Mouse (Mus musculus): ENCODE results near the gene Mybbp1a. TPM values are rescaled to one million over a fixed set of nuclear protein-coding genes. Genes with fewer than 3 reads are reported as not detected.
"Not testable (repeated sequence)": the region's sequence is repeated elsewhere in the genome, so short reads cannot be mapped to it uniquely, and the experiment has no call there.

The Mybbp1a gene
- polyA plus RNA-seq, 1 experiment, result 4.1 TPM

DNA sequence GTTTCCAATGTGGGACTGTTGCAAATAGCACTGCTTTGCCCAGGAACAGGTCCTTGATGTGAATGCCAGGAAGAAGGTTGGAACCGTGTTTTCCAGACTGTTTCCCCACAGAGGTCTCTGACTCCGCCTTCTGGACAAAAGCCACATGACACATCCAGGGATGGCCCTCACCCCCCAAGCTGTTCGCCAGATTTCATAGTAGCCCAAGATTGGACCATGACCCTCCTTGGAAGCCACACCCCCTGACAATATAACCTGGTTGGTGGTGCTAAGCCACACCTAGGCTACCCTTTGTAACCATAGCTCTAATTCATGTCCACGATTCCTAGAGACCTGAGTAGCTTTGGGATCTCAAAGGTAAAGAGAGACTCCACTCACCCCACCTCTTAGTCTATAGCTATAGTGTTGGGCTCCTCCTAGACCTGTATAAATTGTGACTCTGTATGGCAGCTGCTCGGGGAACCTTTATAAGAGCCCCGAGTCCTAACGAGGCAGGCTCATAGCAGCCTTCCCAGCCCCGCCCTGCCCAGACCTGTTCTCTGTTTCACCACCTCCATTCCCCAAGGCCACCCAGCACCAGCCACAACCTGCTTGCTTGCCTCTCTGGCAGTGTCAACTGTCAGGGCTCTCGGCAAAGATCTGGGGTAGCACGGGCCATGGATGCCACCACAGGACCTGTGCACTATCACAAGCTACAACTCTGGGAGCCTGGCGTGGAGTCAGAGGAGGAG lies 6.0 kb upstream of the Mybbp1a start, which contains the start of gene Ggt6:
Gene Ggt6 (plus strand): TSS at position 564 of the 731 bp plus-strand sequence.
- no peak within 1 kb of the TSS for H3K4me3 ChIP-seq (replicated peaks)
- TF ChIP-seq GATA1 (IDR thresholded peaks at IDR 0.05; ENCODE audit: low read length), result no peak
- TF ChIP-seq TAL1 (IDR thresholded peaks at IDR 0.05; ENCODE audit: low read length), result no peak
- H3K4me1 ChIP-seq (ENCODE audit: control insufficient read depth), result no peaks in the 10 kb centered on the region
- no peaks in the 10 kb centered on the region for H3K9me3 ChIP-seq (ENCODE audit: control insufficient read depth, low read length)
- no peaks in the 10 kb centered on the region for H3K27me3 ChIP-seq (ENCODE audit: control insufficient read depth)
- no peaks in the 10 kb centered on the region for H3K36me3 ChIP-seq (ENCODE audit: control insufficient read depth)

DNA sequence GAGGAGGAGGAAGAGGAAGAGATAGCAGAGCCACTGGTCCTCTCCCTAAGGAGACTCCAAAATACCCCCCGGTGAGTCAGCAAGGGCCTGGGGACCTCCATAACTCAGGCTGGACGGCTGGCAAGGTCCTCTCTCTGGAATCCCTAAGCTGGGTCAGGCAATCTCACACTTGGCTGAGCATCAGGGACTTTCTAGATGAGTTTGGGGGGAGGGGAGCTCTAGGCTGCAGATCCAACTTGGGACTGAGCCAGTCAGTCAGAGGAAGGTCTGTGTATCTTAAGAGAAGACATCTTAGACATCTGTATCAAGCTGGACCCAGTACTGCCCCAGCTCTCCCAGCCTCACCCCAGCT lies 5.5 kb upstream of the Mybbp1a start:
- H3K4me3 ChIP-seq (replicated peaks), result no peak overlapping the region
- no peaks in the 10 kb centered on the region for H3K27me3 ChIP-seq (ENCODE audit: control insufficient read depth)
- no peaks in the 10 kb centered on the region for H3K36me3 ChIP-seq (ENCODE audit: control insufficient read depth)
- no peaks in the 10 kb centered on the region for H3K9me3 ChIP-seq (ENCODE audit: control insufficient read depth, low read length)
- H3K4me1 ChIP-seq (ENCODE audit: control insufficient read depth), result peaks cover under 1% of the 10 kb centered on the region
- TF ChIP-seq GATA1 (IDR thresholded peaks at IDR 0.05; ENCODE audit: low read length), result no peak
- no peak for TF ChIP-seq TAL1 (IDR thresholded peaks at IDR 0.05; ENCODE audit: low read length)

DNA sequence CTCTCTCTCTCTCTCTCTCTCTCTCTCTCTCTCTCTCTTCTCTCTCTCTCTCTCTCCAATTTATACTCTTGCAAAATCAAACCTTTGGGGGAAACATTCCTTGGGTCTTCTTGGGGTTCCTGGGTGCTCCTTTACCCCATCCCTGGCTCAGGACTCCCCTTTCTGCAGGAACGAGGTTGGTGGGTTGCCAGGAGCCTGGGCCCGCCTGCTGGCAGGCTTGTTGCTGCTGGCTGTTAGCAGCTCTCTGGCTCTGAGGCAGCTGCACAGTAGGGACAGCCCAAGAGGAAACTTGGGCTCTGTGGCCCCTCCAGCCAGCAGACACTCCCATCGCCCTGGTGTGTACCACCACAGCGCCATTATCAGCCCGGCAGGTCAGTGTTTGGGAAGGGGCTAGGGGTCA lies 4.9 kb upstream of the Mybbp1a start:
- Histone ChIP-seq H3K36me3 (ENCODE audit: control insufficient read depth) (no peaks in the 10 kb centered on the region), H3K27me3 (ENCODE audit: control insufficient read depth) (no peaks in the 10 kb centered on the region), H3K4me3 (replicated peaks) (no peak overlapping the region), H3K4me1 (ENCODE audit: control insufficient read depth) (peaks cover 6% of the 10 kb centered on the region), H3K9me3 (ENCODE audit: control insufficient read depth, low read length) (no peaks in the 10 kb centered on the region)
- TF ChIP-seq GATA1 (IDR thresholded peaks at IDR 0.05; ENCODE audit: low read length) (no peak), TAL1 (IDR thresholded peaks at IDR 0.05; ENCODE audit: low read length) (no peak)

GRCm38 (mm10) chr11:72436756-72437650 lies 4.2 kb upstream of the Mybbp1a start:
- no peak overlapping the region for H3K4me3 ChIP-seq (replicated peaks)
- no peaks in the 10 kb centered on the region for H3K27me3 ChIP-seq (ENCODE audit: control insufficient read depth)
- H3K36me3 ChIP-seq (ENCODE audit: control insufficient read depth), result no peaks in the 10 kb centered on the region
- TF ChIP-seq GATA1 (IDR thresholded peaks at IDR 0.05; ENCODE audit: low read length), result no peak
- TF ChIP-seq TAL1 (IDR thresholded peaks at IDR 0.05; ENCODE audit: low read length), result no peak
- no peaks in the 10 kb centered on the region for H3K9me3 ChIP-seq (ENCODE audit: control insufficient read depth, low read length)
- H3K4me1 ChIP-seq (ENCODE audit: control insufficient read depth), result peaks cover 13% of the 10 kb centered on the region

- no peak for TF ChIP-seq TAL1 (IDR thresholded peaks at IDR 0.05; ENCODE audit: low read length)
- no peak for TF ChIP-seq GATA1 (IDR thresholded peaks at IDR 0.05; ENCODE audit: low read length)
- Histone ChIP-seq H3K27me3 (ENCODE audit: control insufficient read depth) (no peaks in the 10 kb centered on the region), H3K36me3 (ENCODE audit: control insufficient read depth) (peaks cover 11% of the 10 kb centered on the region), H3K9me3 (ENCODE audit: control insufficient read depth, low read length) (no peaks in the 10 kb centered on the region), H3K4me3 (replicated peaks) (no peak overlapping the region), H3K4me1 (ENCODE audit: control insufficient read depth) (peaks cover 24% of the 10 kb centered on the region)
Measured at GRCm38 (mm10) chr11:72438411-72438810, 2.7 kb upstream of the Mybbp1a start.

GRCm38 (mm10) chr11:72440597-72440964 lies 574 bp upstream of the Mybbp1a start:
- H3K36me3 ChIP-seq (ENCODE audit: control insufficient read depth), result peaks cover 33% of the 10 kb centered on the region
- H3K9me3 ChIP-seq (ENCODE audit: control insufficient read depth, low read length); H3K27me3 ChIP-seq (ENCODE audit: control insufficient read depth): not testable (repeated sequence)
- H3K4me3 ChIP-seq (replicated peaks), result peak overlapping the region; percentile 71
- peaks cover 24% of the 10 kb centered on the region for H3K4me1 ChIP-seq (ENCODE audit: control insufficient read depth)

DNA sequence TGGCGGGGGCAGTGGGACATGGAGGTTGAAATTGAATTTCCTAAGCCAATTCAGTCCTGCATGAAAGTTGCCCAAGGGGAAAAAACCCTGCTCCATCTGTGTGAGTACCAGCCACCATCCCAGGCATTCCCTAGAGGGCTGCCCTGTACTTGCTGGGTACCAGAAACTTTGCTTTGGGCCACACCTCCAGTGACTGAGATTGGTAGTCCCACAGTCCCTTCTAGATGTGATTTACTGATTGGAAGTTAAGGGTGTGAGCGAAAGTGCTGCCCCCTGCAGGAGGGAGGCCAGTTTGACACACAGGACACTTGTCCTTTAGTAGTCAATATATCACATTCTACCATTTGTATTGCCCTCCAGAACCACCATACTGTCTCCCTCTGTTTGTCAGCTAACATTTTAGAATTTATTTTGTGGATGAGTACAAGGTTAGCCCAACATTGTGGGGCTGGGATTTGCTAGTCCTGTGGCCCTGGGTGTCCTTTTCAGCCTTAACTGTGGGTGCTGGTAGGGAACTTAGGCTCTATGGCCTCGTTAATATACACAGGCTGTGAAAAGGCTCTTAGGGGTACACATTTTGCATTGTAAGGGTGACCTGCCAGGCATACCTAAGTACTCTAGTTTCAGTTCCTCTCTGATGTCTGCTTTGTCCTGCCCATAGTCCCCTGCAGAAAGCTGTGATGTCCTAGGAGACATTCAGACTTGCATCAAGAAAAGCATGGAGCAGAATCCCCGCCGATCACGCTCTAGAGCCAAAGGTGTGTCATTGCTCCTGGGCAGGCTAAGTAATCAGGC lies 5.4 kb downstream of the Mybbp1a start:
- no peak for TF ChIP-seq TAL1 (IDR thresholded peaks at IDR 0.05; ENCODE audit: low read length)
- TF ChIP-seq GATA1 (IDR thresholded peaks at IDR 0.05; ENCODE audit: low read length), result no peak
- Histone ChIP-seq H3K4me3 (replicated peaks) (no peak overlapping the region), H3K9me3 (ENCODE audit: control insufficient read depth, low read length) (no peaks in the 10 kb centered on the region), H3K27me3 (ENCODE audit: control insufficient read depth) (no peaks in the 10 kb centered on the region), H3K4me1 (ENCODE audit: control insufficient read depth) (peaks cover 16% of the 10 kb centered on the region), H3K36me3 (ENCODE audit: control insufficient read depth) (peaks cover 92% of the 10 kb centered on the region)

- no peak for TF ChIP-seq TAL1 (IDR thresholded peaks at IDR 0.05; ENCODE audit: low read length)
- no peak for TF ChIP-seq GATA1 (IDR thresholded peaks at IDR 0.05; ENCODE audit: low read length)
- no peak overlapping the region for H3K4me3 ChIP-seq (replicated peaks)
- H3K4me1 ChIP-seq (ENCODE audit: control insufficient read depth), result peaks cover 6% of the 10 kb centered on the region
- no peaks in the 10 kb centered on the region for H3K27me3 ChIP-seq (ENCODE audit: control insufficient read depth)
- H3K9me3 ChIP-seq (ENCODE audit: control insufficient read depth, low read length), result no peaks in the 10 kb centered on the region
- peaks cover 100% of the 10 kb centered on the region for H3K36me3 ChIP-seq (ENCODE audit: control insufficient read depth)
Measured at GRCm38 (mm10) chr11:72447475-72447874, 6.3 kb downstream of the Mybbp1a start.

Data from erythroblast, embryonic 14.5 days (primary cell).